Mouse (Mus musculus): Measurements from ENCODE around the gene Pdcd1. TPM values are rescaled to one million over a fixed set of nuclear protein-coding genes. Genes with fewer than 3 reads are reported as not detected.
"Not testable (repeated sequence)": the region's sequence is repeated elsewhere in the genome, so short reads cannot be mapped to it uniquely, and the experiment has no call there.

Pdcd1 gene
- polyA plus RNA-seq, 1 experiment from 2014 or later, result 0.30 TPM

DNA sequence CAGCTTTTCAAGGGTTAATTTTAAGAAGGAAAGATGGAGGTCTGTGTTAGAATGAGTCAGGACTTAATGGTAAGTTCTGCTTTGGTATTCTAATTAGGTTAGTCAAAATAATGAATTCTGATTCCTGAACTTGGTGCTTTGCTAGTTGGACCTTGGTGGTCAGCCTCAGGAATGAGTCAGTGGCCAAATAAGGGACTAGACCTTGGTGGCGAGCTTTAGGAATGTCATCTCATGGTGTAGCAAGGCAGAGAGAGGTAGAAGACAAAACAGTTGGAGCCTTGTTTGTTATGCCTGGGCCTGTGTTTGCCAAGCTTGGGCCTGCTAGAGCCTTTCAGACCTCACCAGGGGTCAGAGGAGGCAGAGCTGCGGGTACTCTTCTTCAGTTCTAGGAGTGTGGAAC lies 23.6 kb downstream of the Pdcd1 start:
- H3K9me3 ChIP-seq (ENCODE audit: control insufficient read depth, low read length), result no peaks in the 10 kb centered on the region
- ATAC-seq (ENCODE audit: insufficient number of reproducible peaks, insufficient read depth, low FRiP score, low read depth), result no peak
- 79% methylated on average over 2 of the region's 2 CpGs for WGBS

DNA sequence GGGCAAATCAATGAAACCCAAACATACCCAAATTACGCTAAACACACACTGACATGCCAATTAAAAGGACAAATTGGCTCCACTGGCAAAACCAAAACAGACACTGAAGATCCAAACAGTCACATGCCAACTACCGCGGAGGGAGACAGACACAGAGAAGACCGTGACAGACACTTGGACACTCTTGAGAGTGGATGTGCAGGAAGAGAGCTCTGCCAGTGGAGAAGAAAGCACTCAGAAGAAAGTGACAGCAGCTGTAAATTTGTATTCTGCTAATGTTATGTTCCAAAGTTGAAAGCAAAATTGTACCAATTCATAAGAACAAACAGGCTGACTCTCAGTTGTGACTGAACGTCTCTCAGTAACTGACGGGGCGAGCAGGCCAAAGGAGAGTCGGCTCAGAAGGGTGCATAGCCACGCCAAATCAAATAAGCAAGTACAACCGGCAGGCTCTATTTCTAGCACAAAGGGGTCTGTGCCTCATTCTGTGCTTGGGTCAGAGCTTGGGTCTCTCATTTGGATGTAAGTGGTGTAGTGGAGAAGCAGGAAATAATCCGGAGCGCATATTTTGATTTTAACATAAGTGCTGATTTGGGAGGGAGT lies 24.7 kb downstream of the Pdcd1 start:
- Histone ChIP-seq H3K27me3 (ENCODE audit: control insufficient read depth, insufficient read depth, low read length) (no peaks in the 10 kb centered on the region), H3K9me3 (ENCODE audit: control insufficient read depth, low read length) (no peaks in the 10 kb centered on the region), H3K4me3 (ENCODE audit: control insufficient read depth in 1 of 2, insufficient read depth in 1 of 2, low read depth in 1 of 2, low read length in 2 of 2) (no peak overlapping the region), H3K4me2 (ENCODE audit: low read length) (no peak overlapping the region), H3K27ac (replicated peaks in 1 of 2; ENCODE audit: control insufficient read depth in 1 of 2, insufficient read depth in 1 of 2, low read depth in 2 of 2, low read length in 2 of 2) (no peak overlapping the region), H3K36me3 (ENCODE audit: control insufficient read depth, insufficient read depth, low read length) (no peaks in the 10 kb centered on the region), H3K9ac (ENCODE audit: low read length) (no peak overlapping the region), H3K4me1 (ENCODE audit: control insufficient read depth in 2 of 2, insufficient read depth in 2 of 2, low read length in 2 of 2) (no peaks in the 10 kb centered on the region)
- WGBS, result 83% methylated on average over 12 of the region's 12 CpGs
- no peak for ATAC-seq (ENCODE audit: insufficient number of reproducible peaks, insufficient read depth, low FRiP score, low read depth)

More for the DNA sequence above, 23.6 kb downstream of the Pdcd1 start:
- Histone ChIP-seq H3K27ac (replicated peaks in 1 of 2; ENCODE audit: control insufficient read depth in 1 of 2, insufficient read depth in 1 of 2, low read depth in 2 of 2, low read length in 2 of 2) (no peak overlapping the region), H3K36me3 (ENCODE audit: control insufficient read depth, insufficient read depth, low read length) (no peaks in the 10 kb centered on the region), H3K4me1 (ENCODE audit: control insufficient read depth in 2 of 2, insufficient read depth in 2 of 2, low read length in 2 of 2) (no peaks in the 10 kb centered on the region), H3K9ac (ENCODE audit: low read length) (no peak overlapping the region), H3K4me2 (ENCODE audit: low read length) (no peak overlapping the region), H3K4me3 (ENCODE audit: control insufficient read depth in 1 of 2, insufficient read depth in 1 of 2, low read depth in 1 of 2, low read length in 2 of 2) (no peak overlapping the region), H3K27me3 (ENCODE audit: control insufficient read depth, insufficient read depth, low read length) (no peaks in the 10 kb centered on the region)

DNA sequence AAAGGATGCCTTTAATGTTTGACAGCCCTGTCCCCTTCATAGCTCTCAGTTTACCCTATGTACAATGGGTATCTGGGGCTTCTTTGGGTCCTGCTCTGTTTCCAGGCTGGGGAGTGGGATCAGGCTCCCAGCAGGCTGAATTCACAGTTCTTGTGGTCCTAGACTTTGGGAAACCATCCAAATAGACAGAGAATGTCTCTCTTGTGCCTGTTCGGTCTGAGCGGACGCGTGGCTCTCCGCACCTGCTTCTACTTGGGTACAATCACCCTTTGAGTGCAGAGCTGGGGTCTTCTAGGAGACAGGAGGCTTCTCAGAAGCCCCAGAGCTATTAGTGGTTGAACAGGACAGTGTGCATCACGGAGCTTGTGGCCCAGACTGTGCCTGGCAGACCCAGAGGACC lies 32.2 kb downstream of the Pdcd1 start, which contains the start of gene Neu4:
Neu4 (plus strand) TSS at position 301 of the 400 bp plus-strand sequence.
- no peak within 1 kb of the TSS for H3K4me3 ChIP-seq (ENCODE audit: control insufficient read depth in 1 of 2, insufficient read depth in 1 of 2, low read depth in 1 of 2, low read length in 2 of 2)
- H3K9ac ChIP-seq (ENCODE audit: low read length), result no peak within 1 kb of the TSS
- H3K36me3 ChIP-seq (ENCODE audit: control insufficient read depth, insufficient read depth, low read length), result no peaks in the 10 kb centered on the region
- ATAC-seq (ENCODE audit: insufficient number of reproducible peaks, insufficient read depth, low FRiP score, low read depth), result no peak
- no peaks in the 10 kb centered on the region for H3K9me3 ChIP-seq (ENCODE audit: control insufficient read depth, low read length)
- no peaks in the 10 kb centered on the region for H3K27me3 ChIP-seq (ENCODE audit: control insufficient read depth, insufficient read depth, low read length)
- H3K27ac ChIP-seq (replicated peaks in 1 of 2; ENCODE audit: control insufficient read depth in 1 of 2, insufficient read depth in 1 of 2, low read depth in 2 of 2, low read length in 2 of 2), result no peak within 1 kb of the TSS
- 88% methylated on average over 6 of the region's 6 CpGs for WGBS
- H3K4me1 ChIP-seq (ENCODE audit: control insufficient read depth in 2 of 2, insufficient read depth in 2 of 2, low read length in 2 of 2), result no peaks in the 10 kb centered on the region
- no peak within 1 kb of the TSS for H3K4me2 ChIP-seq (ENCODE audit: low read length)

- Histone ChIP-seq H3K4me1 (ENCODE audit: control insufficient read depth in 2 of 2, insufficient read depth in 2 of 2, low read length in 2 of 2) (no peaks in the 10 kb centered on the region), H3K4me3 (ENCODE audit: control insufficient read depth in 1 of 2, insufficient read depth in 1 of 2, low read depth in 1 of 2, low read length in 2 of 2) (no peak overlapping the region), H3K4me2 (ENCODE audit: low read length) (no peak overlapping the region), H3K36me3 (ENCODE audit: control insufficient read depth, insufficient read depth, low read length) (no peaks in the 10 kb centered on the region), H3K9ac (ENCODE audit: low read length) (no peak overlapping the region), H3K27me3 (ENCODE audit: control insufficient read depth, insufficient read depth, low read length) (no peaks in the 10 kb centered on the region), H3K27ac (replicated peaks in 1 of 2; ENCODE audit: control insufficient read depth in 1 of 2, insufficient read depth in 1 of 2, low read depth in 2 of 2, low read length in 2 of 2) (no peak overlapping the region), H3K9me3 (ENCODE audit: control insufficient read depth, low read length) (no peaks in the 10 kb centered on the region)
- 60% methylated on average over 3 of the region's 3 CpGs for WGBS
- no peak for ATAC-seq (ENCODE audit: insufficient number of reproducible peaks, insufficient read depth, low FRiP score, low read depth)
These were observed 40.7 kb downstream of the Pdcd1 start for GRCm38 (mm10) chr1:94011643-94012042.

GRCm38 (mm10) chr1:94008826-94009225 lies 43.5 kb downstream of the Pdcd1 start:
- H3K4me1 ChIP-seq (ENCODE audit: control insufficient read depth in 2 of 2, insufficient read depth in 2 of 2, low read length in 2 of 2); H3K27me3 ChIP-seq (ENCODE audit: control insufficient read depth, insufficient read depth, low read length); H3K4me3 ChIP-seq (ENCODE audit: control insufficient read depth in 1 of 2, insufficient read depth in 1 of 2, low read depth in 1 of 2, low read length in 2 of 2); H3K36me3 ChIP-seq (ENCODE audit: control insufficient read depth, insufficient read depth, low read length); H3K27ac ChIP-seq (replicated peaks in 1 of 2; ENCODE audit: control insufficient read depth in 1 of 2, insufficient read depth in 1 of 2, low read depth in 2 of 2, low read length in 2 of 2); H3K4me2 ChIP-seq (ENCODE audit: low read length); H3K9me3 ChIP-seq (ENCODE audit: control insufficient read depth, low read length); H3K9ac ChIP-seq (ENCODE audit: low read length); ATAC-seq (ENCODE audit: insufficient number of reproducible peaks, insufficient read depth, low FRiP score, low read depth): not testable (repeated sequence)
- WGBS, result 85% methylated on average over 12 of the region's 19 CpGs

DNA sequence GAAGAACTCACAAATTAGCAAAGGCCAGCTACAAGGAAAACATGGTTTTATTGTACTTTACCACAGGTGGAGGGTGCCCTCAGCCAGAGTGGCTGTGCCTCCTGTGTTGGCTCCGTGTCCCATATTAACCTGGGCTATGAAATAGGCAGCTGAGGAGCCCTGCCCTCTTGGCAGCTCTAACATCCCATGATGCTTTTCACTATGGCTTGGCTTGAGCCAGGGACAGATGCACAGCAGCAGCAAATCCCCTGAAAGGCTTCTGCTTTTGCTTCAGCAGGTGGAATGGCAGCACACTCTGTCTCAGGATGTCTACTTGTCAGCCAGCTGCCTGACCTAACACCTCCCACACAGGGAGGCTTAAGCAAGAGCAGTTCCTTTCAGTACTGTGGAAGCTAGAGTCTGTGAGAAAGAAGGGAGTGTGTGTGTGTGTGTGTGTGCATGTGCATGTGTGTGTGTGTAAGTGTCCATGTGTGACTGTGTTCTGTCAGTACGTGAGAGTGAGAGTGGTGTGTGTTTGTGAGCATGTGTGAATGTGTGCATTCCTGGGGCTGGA lies 46.3 kb downstream of the Pdcd1 start:
- H3K4me2 ChIP-seq (ENCODE audit: low read length); ATAC-seq (ENCODE audit: insufficient number of reproducible peaks, insufficient read depth, low FRiP score, low read depth); H3K27ac ChIP-seq (replicated peaks in 1 of 2; ENCODE audit: control insufficient read depth in 1 of 2, insufficient read depth in 1 of 2, low read depth in 2 of 2, low read length in 2 of 2); H3K9ac ChIP-seq (ENCODE audit: low read length); H3K9me3 ChIP-seq (ENCODE audit: control insufficient read depth, low read length); H3K36me3 ChIP-seq (ENCODE audit: control insufficient read depth, insufficient read depth, low read length); H3K4me3 ChIP-seq (ENCODE audit: control insufficient read depth in 1 of 2, insufficient read depth in 1 of 2, low read depth in 1 of 2, low read length in 2 of 2); H3K4me1 ChIP-seq (ENCODE audit: control insufficient read depth in 2 of 2, insufficient read depth in 2 of 2, low read length in 2 of 2); H3K27me3 ChIP-seq (ENCODE audit: control insufficient read depth, insufficient read depth, low read length): not testable (repeated sequence)
- 55% methylated on average over 2 of the region's 2 CpGs for WGBS

- Histone ChIP-seq H3K9ac (ENCODE audit: low read length) (no peak overlapping the region), H3K4me1 (ENCODE audit: control insufficient read depth in 2 of 2, insufficient read depth in 2 of 2, low read length in 2 of 2) (no peaks in the 10 kb centered on the region), H3K4me2 (ENCODE audit: low read length) (no peak overlapping the region)
These were observed 51.3 kb downstream of the Pdcd1 start for GRCm38 (mm10) chr1:94001023-94001422.

DNA sequence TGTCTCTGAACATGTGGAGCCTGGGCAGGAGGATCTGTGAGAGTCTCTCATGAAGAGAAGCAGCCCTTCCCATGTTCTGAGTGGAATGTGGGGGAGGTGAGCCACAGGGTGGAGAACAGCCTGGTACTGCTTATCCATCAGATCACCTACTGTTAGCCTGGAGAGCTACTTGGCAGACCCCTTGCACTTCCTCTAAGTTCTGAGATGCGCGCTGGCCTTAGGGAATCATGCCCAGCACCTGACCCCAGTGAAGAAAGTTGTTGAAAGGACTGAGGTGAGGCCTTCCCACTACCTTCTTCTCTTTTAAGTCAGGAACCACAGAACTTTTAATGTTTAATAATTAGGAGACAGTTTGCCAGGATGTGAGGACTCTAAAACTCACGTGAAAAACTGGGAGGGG lies 60.9 kb downstream of the Pdcd1 start:
- not testable (repeated sequence) for H3K9me3 ChIP-seq (ENCODE audit: control insufficient read depth, low read length); H3K4me3 ChIP-seq (ENCODE audit: control insufficient read depth in 1 of 2, insufficient read depth in 1 of 2, low read depth in 1 of 2, low read length in 2 of 2); H3K27ac ChIP-seq (replicated peaks in 1 of 2; ENCODE audit: control insufficient read depth in 1 of 2, insufficient read depth in 1 of 2, low read depth in 2 of 2, low read length in 2 of 2); H3K4me1 ChIP-seq (ENCODE audit: control insufficient read depth in 2 of 2, insufficient read depth in 2 of 2, low read length in 2 of 2); H3K36me3 ChIP-seq (ENCODE audit: control insufficient read depth, insufficient read depth, low read length); H3K4me2 ChIP-seq (ENCODE audit: low read length); H3K27me3 ChIP-seq (ENCODE audit: control insufficient read depth, insufficient read depth, low read length); ATAC-seq (ENCODE audit: insufficient number of reproducible peaks, insufficient read depth, low FRiP score, low read depth); H3K9ac ChIP-seq (ENCODE audit: low read length)
- WGBS, result 71% methylated on average over 3 of the region's 3 CpGs

More at GRCm38 (mm10) chr1:94001023-94001422, 51.3 kb downstream of the Pdcd1 start:
- H3K36me3 ChIP-seq (ENCODE audit: control insufficient read depth, insufficient read depth, low read length), result no peaks in the 10 kb centered on the region
- no peak for ATAC-seq (ENCODE audit: insufficient number of reproducible peaks, insufficient read depth, low FRiP score, low read depth)
- H3K4me3 ChIP-seq (ENCODE audit: control insufficient read depth in 1 of 2, insufficient read depth in 1 of 2, low read depth in 1 of 2, low read length in 2 of 2), result no peak overlapping the region
- no peak overlapping the region for H3K27ac ChIP-seq (replicated peaks in 1 of 2; ENCODE audit: control insufficient read depth in 1 of 2, insufficient read depth in 1 of 2, low read depth in 2 of 2, low read length in 2 of 2)
- 58% methylated on average over 2 of the region's 2 CpGs for WGBS
- no peaks in the 10 kb centered on the region for H3K27me3 ChIP-seq (ENCODE audit: control insufficient read depth, insufficient read depth, low read length)
- no peaks in the 10 kb centered on the region for H3K9me3 ChIP-seq (ENCODE audit: control insufficient read depth, low read length)
